Comparison of ENCODE assay signal across 9 mouse cellular contexts in genomic region chrX:52087726-52088348, GRCm38 (mm10).
DNase-seq lines count a peak whose midpoint lies in the region; ATAC-seq and TF ChIP-seq lines count a peak whose summit lies in the region.
"Had no signal": no experiment of that assay in that cellular context is flagged by ENCODE, and none has a peak within 500 bp of the region (broad histone marks: within the 10 kb centered on the region; RNA-seq: fewer than 3 reads in every experiment).

No protein-coding gene starts in this region.

- peaks cover 10% of the 10 kb centered on the region for H3K4me1 ChIP-seq in forebrain, embryonic 10.5 days
- no peaks in the 10 kb centered on the region for H3K4me1 ChIP-seq in lung, postnatal 0 days (ENCODE audit: insufficient read depth, low read depth, low read length)
- H3K4me1 ChIP-seq: embryonic facial prominence, embryonic 12.5 days; limb, embryonic 12.5 days had no signal

- H3K36me3 ChIP-seq in forebrain, embryonic 10.5 days (replicated peaks) = peaks cover 22% of the 10 kb centered on the region
- no peaks in the 10 kb centered on the region for H3K36me3 ChIP-seq in lung, postnatal 0 days (ENCODE audit: insufficient read depth, low read length)
- H3K36me3 ChIP-seq: embryonic facial prominence, embryonic 12.5 days; limb, embryonic 12.5 days had no signal

- peak; percentile 52 for TF ChIP-seq CTCF in left cerebral cortex, adult 2 months (IDR thresholded peaks at IDR 0.05)
- TF ChIP-seq CTCF in lung, postnatal 0 days (IDR thresholded peaks at IDR 0.05) = peak; percentile 56

- no peak overlapping the region for H3K9ac ChIP-seq in lung, postnatal 0 days (replicated peaks; ENCODE audit: low read depth)
- H3K9ac ChIP-seq: embryonic facial prominence, embryonic 12.5 days; limb, embryonic 12.5 days had no signal

- H3K9me3 ChIP-seq in forebrain, embryonic 10.5 days = no peaks in the 10 kb centered on the region
- H3K9me3 ChIP-seq in lung, postnatal 0 days (ENCODE audit: low read length) = no peaks in the 10 kb centered on the region
- H3K9me3 ChIP-seq: embryonic facial prominence, embryonic 12.5 days; limb, embryonic 12.5 days had no signal

- H3K27me3 ChIP-seq in forebrain, embryonic 10.5 days (ENCODE audit: poor library complexity, severe bottlenecking) = peaks cover 14% of the 10 kb centered on the region
- H3K27me3 ChIP-seq in lung, postnatal 0 days (replicated peaks; ENCODE audit: insufficient read depth, low read length) = no peaks in the 10 kb centered on the region
- H3K27me3 ChIP-seq: embryonic facial prominence, embryonic 12.5 days; limb, embryonic 12.5 days had no signal

- H3K27ac ChIP-seq in left cerebral cortex, adult 2 months = no peak overlapping the region
- H3K27ac ChIP-seq in forebrain, embryonic 10.5 days = no peak overlapping the region
- no peak overlapping the region for H3K27ac ChIP-seq in lung, postnatal 0 days (ENCODE audit: low read length)
- H3K27ac ChIP-seq: embryonic facial prominence, embryonic 12.5 days; limb, embryonic 12.5 days had no signal

- TF ChIP-seq EP300 in lung, postnatal 0 days (IDR thresholded peaks at IDR 0.05) = no peak

- no peak overlapping the region for H3K4me3 ChIP-seq in left cerebral cortex, adult 2 months
- H3K4me3 ChIP-seq in forebrain, embryonic 10.5 days = no peak overlapping the region
- H3K4me3 ChIP-seq in lung, postnatal 0 days (ENCODE audit: low read depth, low read length) = no peak overlapping the region
- H3K4me3 ChIP-seq: embryonic facial prominence, embryonic 12.5 days; limb, embryonic 12.5 days had no signal

- no peak for ATAC-seq in lung, postnatal 0 days

- peak in 1 of 2 experiments; percentile 10 for DNase-seq in left cerebral cortex, adult 2 months (ENCODE audit: extremely low spot score in 1 of 2, low spot score in 2 of 2)
- DNase-seq in left cerebral cortex, adult 11 months (ENCODE audit: low spot score) = no peak
- peak; percentile 34 for DNase-seq in adrenal gland, postnatal 14 days
- DNase-seq in forebrain, embryonic 10.5 days (ENCODE audit: extremely low spot score, low spot score) = peak; percentile 17
- DNase-seq in kidney, postnatal 25 days = peak; percentile 44 to 52
- peak; percentile 37 for DNase-seq in lung, postnatal 0 days (ENCODE audit: low spot score)
- no peak for DNase-seq in thymus, postnatal 4 days

- H3K4me2 ChIP-seq in lung, postnatal 0 days (replicated peaks; ENCODE audit: low read depth, low read length) = no peak overlapping the region
- H3K4me2 ChIP-seq: embryonic facial prominence, embryonic 12.5 days; limb, embryonic 12.5 days had no signal

- WGBS in forebrain, embryonic 10.5 days = 41% methylated on average over 7 of the region's 7 CpGs
- 40% methylated on average over 7 of the region's 7 CpGs for WGBS in lung, postnatal 0 days

- intact Hi-C loops in left cerebral cortex, adult 2 months (cut with DNase I) = no loop called here

Comparison
In these comparisons a context has a peak if more than half of its experiments do, and no peak if none do; other contexts are left out.
1. DNase-seq: peak in adrenal gland, postnatal 14 days (single experiment), forebrain, embryonic 10.5 days (single experiment), kidney, postnatal 25 days (2 of 2) and lung, postnatal 0 days (single experiment); none in left cerebral cortex, adult 11 months (single experiment) and thymus, postnatal 4 days (single experiment).